In the genomic region with DNA sequence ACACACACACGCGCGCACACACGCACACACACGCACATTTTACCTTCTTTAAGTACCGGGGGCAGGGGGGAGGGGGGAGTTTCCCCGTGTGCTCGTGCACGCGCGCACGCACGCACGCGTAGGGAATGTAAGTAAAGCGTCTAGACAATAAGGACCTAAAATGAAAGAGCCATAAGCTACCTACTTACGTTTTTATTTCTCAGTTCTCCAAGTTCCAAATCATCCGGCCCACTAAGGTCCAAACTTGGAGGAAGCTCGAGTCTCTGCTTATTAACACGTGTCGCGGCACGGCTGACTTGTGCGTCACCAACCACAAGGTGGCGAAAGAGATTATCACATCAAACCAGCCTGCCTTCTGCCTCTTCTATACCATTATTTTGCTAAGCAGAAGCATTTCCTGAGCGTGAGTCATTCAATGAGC, we compare ENCODE assay signal across 8 mouse cellular contexts. TPM values are rescaled to one million over a fixed set of nuclear protein-coding genes. Genes with fewer than 3 reads are reported as not detected.
A peak's percentile ranks its signal among the peaks of the same experiment; 100 is the strongest.
DNase-seq lines count a peak whose midpoint lies in the region; ATAC-seq lines count a peak whose summit lies in the region.

No protein-coding gene starts in this region.

- H3K36me3 ChIP-seq in heart, embryonic 14.5 days (ENCODE audit: control insufficient read depth, insufficient read depth, low read length), result no peaks in the 10 kb centered on the region
- H3K36me3 ChIP-seq in liver, embryonic 12.5 days, result no peaks in the 10 kb centered on the region
- no peaks in the 10 kb centered on the region for H3K36me3 ChIP-seq in stomach, embryonic 15.5 days

- H3K9me3 ChIP-seq in heart, embryonic 14.5 days (ENCODE audit: control insufficient read depth, low read length), result no peaks in the 10 kb centered on the region
- H3K9me3 ChIP-seq in liver, embryonic 12.5 days (replicated peaks), result no peaks in the 10 kb centered on the region
- no peaks in the 10 kb centered on the region for H3K9me3 ChIP-seq in stomach, embryonic 15.5 days

- peak overlapping the region; percentile 67 for H3K4me2 ChIP-seq in heart, embryonic 14.5 days (ENCODE audit: low read length)
- peak overlapping the region; percentile 72 for H3K4me2 ChIP-seq in liver, embryonic 12.5 days
- H3K4me2 ChIP-seq in stomach, embryonic 15.5 days, result peak overlapping the region; percentile 53

- ATAC-seq in erythroid progenitor cell, adult 5-6 weeks (replicated peaks; ENCODE audit: low FRiP score, poor library complexity, severe bottlenecking), result 0 out of 2 replicates have a peak, but pooled peaks have one; percentile 52
- ATAC-seq in heart, embryonic 14.5 days (ENCODE audit: insufficient number of reproducible peaks, insufficient read depth, low FRiP score, low read depth), result peak; percentile 35; the same call in 1 of the 2 replicates
- ATAC-seq in liver, embryonic 12.5 days, result no peak
- peak; percentile 72; the same call in 1 of the 2 replicates for ATAC-seq in stomach, embryonic 15.5 days (ENCODE audit: insufficient read depth, low FRiP score, low read depth)

- H3K9ac ChIP-seq in heart, embryonic 14.5 days (ENCODE audit: low read length), result peak overlapping the region; percentile 72
- peak overlapping the region; percentile 59 for H3K9ac ChIP-seq in liver, embryonic 12.5 days
- peak overlapping the region; percentile 23; the same call in 1 of the 2 replicates for H3K9ac ChIP-seq in stomach, embryonic 15.5 days

- DNase-seq in B cell, adult 2 months, result peak; percentile 70 to 74
- peak; percentile 68 to 73 for DNase-seq in adrenal gland, postnatal 36 days
- DNase-seq in kidney, postnatal 10 days, result peak; percentile 83
- DNase-seq in naive thymus-derived CD4-positive, alpha-beta T cell, adult 2 months (ENCODE audit: low read depth), result peak; percentile 89

- no peaks in the 10 kb centered on the region for H3K27me3 ChIP-seq in heart, embryonic 14.5 days (ENCODE audit: control insufficient read depth, insufficient read depth, low read length)
- peaks cover 5% of the 10 kb centered on the region; the same call in 1 of the 2 replicates for H3K27me3 ChIP-seq in liver, embryonic 12.5 days (replicated peaks)
- no peaks in the 10 kb centered on the region for H3K27me3 ChIP-seq in stomach, embryonic 15.5 days (replicated peaks)

- peak overlapping the region; percentile 48 to 54 for H3K4me3 ChIP-seq in heart, embryonic 14.5 days (ENCODE audit: control insufficient read depth in 1 of 2, insufficient read depth in 1 of 2, low read depth in 1 of 2, low read length in 2 of 2)
- H3K4me3 ChIP-seq in liver, embryonic 12.5 days, result peak overlapping the region; percentile 55
- peak overlapping the region; percentile 46 for H3K4me3 ChIP-seq in stomach, embryonic 15.5 days (replicated peaks)

- H3K27ac ChIP-seq in heart, embryonic 14.5 days (replicated peaks in 1 of 2; ENCODE audit: control insufficient read depth in 1 of 2, insufficient read depth in 1 of 2, low read depth in 2 of 2, low read length in 2 of 2), result no peak overlapping the region
- H3K27ac ChIP-seq in liver, embryonic 12.5 days, result no peak overlapping the region
- H3K27ac ChIP-seq in stomach, embryonic 15.5 days, result no peak overlapping the region

- WGBS in heart, embryonic 14.5 days, result 21% methylated on average over 26 of the region's 26 CpGs
- WGBS in liver, embryonic 12.5 days (ENCODE audit: insufficient replicate concordance), result 9% methylated on average over 26 of the region's 26 CpGs
- WGBS in stomach, embryonic 15.5 days, result 18% methylated on average over 26 of the region's 26 CpGs

- H3K4me1 ChIP-seq in heart, embryonic 14.5 days (ENCODE audit: control insufficient read depth in 2 of 2, insufficient read depth in 2 of 2, low read length in 2 of 2), result 0 out of 4 replicates have a peak, but pooled peaks cover 0 to 4% of the 10 kb centered on the region in 2 experiments
- 0 out of 2 replicates have a peak, but pooled peaks cover 2% of the 10 kb centered on the region for H3K4me1 ChIP-seq in liver, embryonic 12.5 days
- H3K4me1 ChIP-seq in stomach, embryonic 15.5 days, result no peaks in the 10 kb centered on the region

RNA-seq across cellular contexts. Expression of gene Usp27x, which starts 47.1 kb away (rescaled TPM):
- total RNA-seq in adrenal gland, postnatal 36 days (2021), result 10 to 100 TPM; 18.3 to 20.3 TPM
- not detected in 2 replicates for total RNA-seq in erythroid progenitor cell, adult 5-6 weeks (2015; ENCODE audit: low replicate concordance)
- total RNA-seq in erythroid progenitor cell, adult 5-6 weeks (2017; ENCODE audit: low replicate concordance), result not detected in 2 replicates
- polyA plus RNA-seq in heart, embryonic 14.5 days (2014; fragmentation: Nextera tagmentation; extraction: Ambion mirVana), result 0.35 and 0.47 TPM in 2 replicates
- 0.30 TPM in 2 replicates for polyA plus RNA-seq in liver, embryonic 12.5 days (2016; fragmentation: Nextera tagmentation; extraction: Ambion mirVana)
- polyA plus RNA-seq in stomach, embryonic 15.5 days (2015; fragmentation: Nextera tagmentation; extraction: Ambion mirVana), result 0.82 and 0.84 TPM in 2 replicates
